Mouse (Mus musculus) heart, embryonic 10.5 days (tissue): ENCODE results near the gene Csnk1e. TPM values are rescaled to one million over a fixed set of nuclear protein-coding genes. Genes with fewer than 3 reads are reported as not detected.

Experiments used
- DNase-seq: peaks from one replicate; pipeline ENCODE4 v3.0.0-alpha.2; 2017; ENCODE audit warnings: low spot score
- H3K27ac ChIP-seq: fragments of 300-500 bp; sonication (generic); 2 replicates; pipeline ENCODE4 v1.5.1; 2016; ENCODE audit warnings: mild to moderate bottlenecking
- H3K27me3 ChIP-seq: fragments of 300-500 bp; sonication (generic); 2 replicates; pipeline ENCODE4 v1.6.1; 2016; ENCODE audit warnings: mild to moderate bottlenecking; ENCODE audit not compliant: poor library complexity, insufficient read depth, severe bottlenecking
- H3K36me3 ChIP-seq: fragments of 300-500 bp; sonication (generic); 2 replicates; pipeline ENCODE4 v1.6.1; 2016; ENCODE audit warnings: mild to moderate bottlenecking, moderate library complexity
- H3K4me1 ChIP-seq: fragments of 300-500 bp; sonication (generic); 2 replicates; pipeline ENCODE4 v1.6.1; 2016; ENCODE audit warnings: mild to moderate bottlenecking
- H3K4me3 ChIP-seq: fragments of 300-500 bp; sonication (generic); 2 replicates; pipeline ENCODE4 v1.5.1; 2016; ENCODE audit warnings: mild to moderate bottlenecking, moderate library complexity
- H3K9me3 ChIP-seq: fragments of 300-500 bp; sonication (generic); 2 replicates; pipeline ENCODE4 v1.6.1; 2016; ENCODE audit warnings: mild to moderate bottlenecking, moderate library complexity
- WGBS: fragments of 180-500 bp; shearing (Covaris S2); methylation state at CpG from one replicate; pipeline ENCODE4 v1.1.7; 2016; 5-methylcytosine and 5-hydroxymethylcytosine counted together
- polyA plus RNA-seq: library from polyadenylated mRNA; unstranded; fragments of >200 nt; fragmentation: Nextera tagmentation; extraction: Ambion mirVana; gene quantifications from 2 replicates; pipeline ENCODE4 v1.2.1, GENCODE M21; 2016

Gene Csnk1e
- polyA plus RNA-seq, 1 experiment from 2014 or later: 102 TPM

DNA sequence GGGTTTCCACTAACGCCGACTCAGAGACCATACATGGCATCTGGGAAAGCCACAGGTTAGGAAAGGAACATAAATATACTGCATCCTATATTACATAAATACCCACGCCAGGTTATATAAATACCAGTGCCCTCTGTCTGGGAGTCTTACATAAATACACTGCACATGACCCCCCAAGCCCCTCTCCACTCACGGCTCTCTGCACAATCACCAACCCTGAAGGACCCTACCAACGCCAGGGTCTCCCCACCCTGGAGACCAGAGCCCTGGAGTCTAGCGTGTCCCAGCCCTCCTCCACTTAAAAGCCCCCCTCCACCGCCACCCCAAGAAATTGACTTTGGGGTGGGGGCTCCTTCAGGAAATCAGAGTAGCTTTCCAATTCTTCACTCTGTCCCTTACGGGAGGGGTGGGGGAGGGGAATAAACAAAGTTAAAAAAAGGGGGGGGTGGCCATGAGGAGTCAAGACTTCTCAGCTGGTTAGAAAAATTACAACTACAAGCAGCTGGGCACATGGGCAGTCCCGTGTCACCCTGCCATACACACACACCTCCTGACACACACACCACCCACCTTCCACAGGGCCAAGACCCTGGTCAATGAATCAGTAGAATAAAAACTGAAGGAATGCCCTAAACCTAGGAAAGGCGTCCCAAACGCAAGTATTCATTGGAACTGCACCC is 14.6 kb downstream of the Csnk1e start:
- peak overlapping the region; percentile 99 for H3K27ac ChIP-seq
- peaks cover 26% of the 10 kb centered on the region for H3K36me3 ChIP-seq
- no peak for DNase-seq
- peak overlapping the region; percentile 90 for H3K4me3 ChIP-seq
- 28% methylated on average over 11 of the region's 11 CpGs for WGBS
- peaks cover 6% of the 10 kb centered on the region; the same call in 1 of the 2 replicates for H3K27me3 ChIP-seq
- H3K4me1 ChIP-seq: peaks cover 81% of the 10 kb centered on the region
- no peaks in the 10 kb centered on the region for H3K9me3 ChIP-seq

- 77% methylated on average over 4 of the region's 4 CpGs for WGBS
- peak overlapping the region; percentile 90 for H3K4me3 ChIP-seq
- H3K27me3 ChIP-seq: peaks cover 6% of the 10 kb centered on the region; the same call in 1 of the 2 replicates
- peaks cover 86% of the 10 kb centered on the region for H3K4me1 ChIP-seq
- peak overlapping the region; percentile 99 for H3K27ac ChIP-seq
- H3K36me3 ChIP-seq: peaks cover 32% of the 10 kb centered on the region
- H3K9me3 ChIP-seq: no peaks in the 10 kb centered on the region
- DNase-seq: no peak
These were observed 15.1 kb downstream of the Csnk1e start for GRCm38 (mm10) chr15:79440223-79440622.

GRCm38 (mm10) chr15:79439386-79439785 is 16.0 kb downstream of the Csnk1e start:
- no peaks in the 10 kb centered on the region for H3K9me3 ChIP-seq
- no peak for DNase-seq
- peaks cover 6% of the 10 kb centered on the region; the same call in 1 of the 2 replicates for H3K27me3 ChIP-seq
- peak overlapping the region; percentile 99 for H3K27ac ChIP-seq
- WGBS: 71% methylated on average over 4 of the region's 4 CpGs
- peaks cover 40% of the 10 kb centered on the region for H3K36me3 ChIP-seq
- H3K4me3 ChIP-seq: peak overlapping the region; percentile 90
- peaks cover 92% of the 10 kb centered on the region for H3K4me1 ChIP-seq

- peak overlapping the region; percentile 99; the same call in 1 of the 2 replicates for H3K27ac ChIP-seq
- peaks cover 46% of the 10 kb centered on the region for H3K36me3 ChIP-seq
- peaks cover 6% of the 10 kb centered on the region; the same call in 1 of the 2 replicates for H3K27me3 ChIP-seq
- 76% methylated on average over 8 of the region's 8 CpGs for WGBS
- no peak for DNase-seq
- H3K9me3 ChIP-seq: no peaks in the 10 kb centered on the region
- H3K4me3 ChIP-seq: peak overlapping the region; percentile 3; the same call in 1 of the 2 replicates
- peaks cover 91% of the 10 kb centered on the region for H3K4me1 ChIP-seq
These were observed 16.6 kb downstream of the Csnk1e start for GRCm38 (mm10) chr15:79438816-79439215.

DNA sequence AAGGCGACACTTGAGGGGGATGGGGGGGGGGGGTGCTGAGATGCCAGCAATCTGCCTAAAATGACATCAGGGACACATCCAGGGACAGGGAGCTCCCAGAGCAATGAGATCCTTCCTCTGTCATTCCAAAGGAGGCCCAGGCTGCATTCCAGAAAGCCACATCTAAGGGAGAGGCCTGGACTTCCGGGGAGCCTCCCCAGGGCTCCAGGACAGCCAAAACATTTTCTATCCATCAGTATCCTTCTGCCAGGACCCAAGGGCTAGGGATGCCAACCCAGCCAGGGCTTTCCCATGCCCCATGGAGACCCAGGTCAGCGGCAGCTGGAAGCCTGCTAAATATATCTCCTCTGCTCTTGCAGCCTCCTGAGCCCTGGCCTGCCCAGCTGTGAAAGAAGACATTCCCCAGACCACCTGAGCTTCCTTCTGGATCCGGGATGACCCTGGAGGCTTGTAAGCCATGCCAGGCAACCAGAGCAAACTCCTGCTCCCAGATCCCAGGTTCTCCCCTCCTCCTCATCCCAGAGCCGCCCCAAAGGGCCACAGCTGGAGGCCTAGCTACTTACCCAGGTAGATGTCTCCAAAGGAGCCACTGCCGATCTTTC is 17.1 kb downstream of the Csnk1e start:
- no peaks in the 10 kb centered on the region for H3K9me3 ChIP-seq
- WGBS: 47% methylated on average over 6 of the region's 6 CpGs
- no peak for DNase-seq
- H3K27ac ChIP-seq: peak overlapping the region; percentile 99
- peak overlapping the region; percentile 3; the same call in 1 of the 2 replicates for H3K4me3 ChIP-seq
- peaks cover 49% of the 10 kb centered on the region for H3K36me3 ChIP-seq
- H3K4me1 ChIP-seq: peaks cover 89% of the 10 kb centered on the region
- peaks cover 4% of the 10 kb centered on the region; the same call in 1 of the 2 replicates for H3K27me3 ChIP-seq

DNA sequence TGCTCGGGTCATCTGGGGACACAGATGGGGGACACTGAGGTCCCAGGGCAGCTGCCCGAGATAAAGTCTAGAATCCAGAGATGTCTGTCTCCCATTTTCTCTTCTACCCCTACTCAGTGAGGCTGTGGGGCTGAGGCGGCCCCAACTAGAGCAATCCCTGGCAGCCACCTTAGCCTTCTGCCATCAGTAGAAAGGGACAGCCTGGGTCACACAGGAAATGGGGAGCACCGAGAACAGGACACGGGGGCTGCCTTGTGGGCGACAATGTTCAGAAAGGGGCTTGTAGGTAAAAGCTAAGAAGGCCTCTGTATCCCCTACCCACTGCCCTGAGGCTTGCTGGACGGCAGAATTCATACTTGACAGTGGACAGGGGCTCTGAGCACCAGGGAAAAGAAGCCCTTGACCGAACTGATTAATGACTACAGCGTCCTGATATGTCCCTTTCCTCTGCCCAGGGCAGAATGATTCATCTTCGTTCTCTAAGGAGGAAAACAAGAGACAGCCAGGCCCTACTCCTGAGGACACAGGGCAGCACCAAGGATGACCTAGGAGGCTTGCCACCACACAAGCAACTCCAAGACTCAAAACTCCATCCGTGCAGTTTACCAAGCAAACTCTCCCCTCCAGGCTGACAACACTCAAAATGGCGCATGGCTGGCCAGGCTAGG is 17.7 kb downstream of the Csnk1e start:
- Histone ChIP-seq H3K27me3 (no peaks in the 10 kb centered on the region), H3K4me3 (no peak overlapping the region), H3K27ac (peak overlapping the region; percentile 99), H3K4me1 (peaks cover 89% of the 10 kb centered on the region), H3K9me3 (no peaks in the 10 kb centered on the region), H3K36me3 (peaks cover 50% of the 10 kb centered on the region)
- 83% methylated on average over 12 of the region's 12 CpGs for WGBS
- no peak for DNase-seq

GRCm38 (mm10) chr15:79436481-79436921 is 18.9 kb downstream of the Csnk1e start:
- Histone ChIP-seq H3K4me1 (peaks cover 92% of the 10 kb centered on the region), H3K9me3 (no peaks in the 10 kb centered on the region), H3K27me3 (no peaks in the 10 kb centered on the region), H3K4me3 (no peak overlapping the region), H3K36me3 (peaks cover 62% of the 10 kb centered on the region), H3K27ac (peak overlapping the region; percentile 76)
- WGBS: 66% methylated on average over 7 of the region's 7 CpGs
- no peak for DNase-seq

DNA sequence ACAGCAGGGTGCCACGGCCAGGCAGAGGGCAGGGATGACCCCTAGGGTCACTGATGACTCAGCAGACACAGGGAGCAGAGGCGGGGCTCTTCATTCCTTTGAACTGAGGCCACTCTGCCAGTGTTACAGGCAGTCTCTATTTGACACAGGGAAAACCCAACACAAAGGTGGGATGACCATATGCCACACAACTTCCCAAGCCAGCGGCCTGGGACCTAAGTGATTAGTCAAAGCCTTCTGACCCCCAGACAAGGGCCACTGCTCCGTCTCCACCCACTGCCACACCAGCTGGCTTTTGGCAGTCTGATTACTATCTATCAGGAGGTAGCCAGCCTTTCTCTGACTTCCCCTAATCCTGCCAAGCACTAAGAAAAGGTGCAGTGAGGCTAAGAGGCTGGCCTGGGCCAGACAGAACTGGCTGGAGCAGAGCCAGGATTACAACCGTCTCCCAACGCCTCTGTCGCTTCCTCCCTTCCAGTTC is 20.1 kb downstream of the Csnk1e start:
- H3K4me3 ChIP-seq: no peak overlapping the region
- no peaks in the 10 kb centered on the region for H3K9me3 ChIP-seq
- 38% methylated on average over 7 of the region's 7 CpGs for WGBS
- H3K4me1 ChIP-seq: peaks cover 88% of the 10 kb centered on the region
- no peak for DNase-seq
- H3K27me3 ChIP-seq: no peaks in the 10 kb centered on the region
- peak overlapping the region; percentile 76 for H3K27ac ChIP-seq
- peaks cover 75% of the 10 kb centered on the region for H3K36me3 ChIP-seq

DNA sequence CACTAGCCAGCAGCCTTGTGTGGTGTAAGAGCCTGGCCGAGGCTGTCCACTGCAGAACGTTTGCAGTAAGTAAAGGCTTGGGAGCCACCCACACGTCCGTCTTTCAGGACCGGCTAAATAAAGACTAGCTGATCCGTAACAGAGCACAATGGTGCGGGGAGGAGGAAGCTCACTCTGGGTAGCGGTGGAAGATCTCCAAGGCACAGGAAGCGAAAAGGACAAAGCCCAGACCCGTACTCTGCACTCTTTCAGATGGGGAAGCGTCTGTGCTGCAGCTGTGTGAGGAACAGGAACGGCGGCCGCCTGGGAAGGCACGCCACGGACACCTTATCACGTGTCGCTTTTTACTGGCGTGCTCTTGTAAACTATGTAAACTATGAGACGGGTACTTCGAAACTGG is 22.5 kb downstream of the Csnk1e start:
- WGBS: 25% methylated on average over 21 of the region's 21 CpGs
- Histone ChIP-seq H3K4me1 (peaks cover 71% of the 10 kb centered on the region), H3K4me3 (peak overlapping the region; percentile 17), H3K36me3 (peaks cover 93% of the 10 kb centered on the region), H3K27me3 (no peaks in the 10 kb centered on the region), H3K9me3 (no peaks in the 10 kb centered on the region), H3K27ac (peak overlapping the region; percentile 86)
- DNase-seq: peak; percentile 79

- H3K4me3 ChIP-seq: peak overlapping the region; percentile 17; the same call in 1 of the 2 replicates
These were observed 23.0 kb downstream of the Csnk1e start for GRCm38 (mm10) chr15:79432328-79432727.

GRCm38 (mm10) chr15:79431925-79432324 is 23.4 kb downstream of the Csnk1e start:
- H3K4me1 ChIP-seq: peaks cover 61% of the 10 kb centered on the region
- H3K9me3 ChIP-seq: no peaks in the 10 kb centered on the region
- H3K4me3 ChIP-seq: 0 out of 2 replicates have a peak overlapping the region, but pooled peaks have one; percentile 17
- H3K36me3 ChIP-seq: peaks cover 93% of the 10 kb centered on the region
- H3K27ac ChIP-seq: peak overlapping the region; percentile 86
- 56% methylated on average over 7 of the region's 7 CpGs for WGBS
- no peak for DNase-seq
- H3K27me3 ChIP-seq: no peaks in the 10 kb centered on the region

More at GRCm38 (mm10) chr15:79432328-79432727, 23.0 kb downstream of the Csnk1e start:
- Histone ChIP-seq H3K27me3 (no peaks in the 10 kb centered on the region), H3K27ac (peak overlapping the region; percentile 86), H3K4me1 (peaks cover 65% of the 10 kb centered on the region), H3K36me3 (peaks cover 93% of the 10 kb centered on the region), H3K9me3 (no peaks in the 10 kb centered on the region)
- no peak for DNase-seq
- 64% methylated on average over 11 of the region's 11 CpGs for WGBS

DNA sequence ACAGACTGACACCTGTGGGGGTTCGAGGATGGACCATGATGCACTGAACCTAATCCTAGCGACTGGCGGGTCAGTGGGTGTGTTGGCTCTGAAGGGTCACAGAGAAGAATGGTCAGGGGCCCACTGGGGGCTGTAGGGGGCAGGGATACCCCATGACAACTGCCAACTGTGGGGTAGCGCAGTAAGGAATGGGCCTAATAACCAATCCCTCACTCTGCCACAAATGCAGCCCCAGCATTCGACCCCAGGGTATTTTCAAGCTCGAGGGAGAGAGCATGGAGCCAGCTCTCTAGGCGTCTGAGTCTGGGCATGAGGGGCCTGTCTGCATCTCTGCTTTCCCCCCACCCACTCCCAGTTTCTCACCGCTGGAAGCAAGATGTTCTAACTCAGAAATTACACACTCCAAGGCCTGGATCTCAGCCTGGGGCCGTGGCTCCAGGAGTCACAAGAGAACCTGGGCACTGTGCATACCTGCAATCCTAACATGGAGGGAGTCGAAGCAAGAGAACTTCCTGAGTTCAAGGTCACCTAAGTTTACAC is 24.8 kb downstream of the Csnk1e start:
- WGBS: 76% methylated on average over 10 of the region's 10 CpGs
- H3K4me1 ChIP-seq: peaks cover 53% of the 10 kb centered on the region
- DNase-seq: no peak
- peaks cover 92% of the 10 kb centered on the region for H3K36me3 ChIP-seq
- no peaks in the 10 kb centered on the region for H3K9me3 ChIP-seq
- H3K27ac ChIP-seq: 0 out of 2 replicates have a peak overlapping the region, but pooled peaks have one; percentile 17
- H3K4me3 ChIP-seq: no peak overlapping the region
- H3K27me3 ChIP-seq: no peaks in the 10 kb centered on the region
